Mouse (Mus musculus) ES-Bruce4 (cell line): ENCODE measurements around the gene Disc1. TPM values are rescaled to one million over a fixed set of nuclear protein-coding genes. Genes with fewer than 3 reads are reported as not detected.

Experiments
- H3K27ac ChIP-seq: 2 replicates; pipeline ENCODE4 v1.5.1; 2012; ENCODE audit warnings: low read length, inconsistent platforms; ENCODE audit not compliant: insufficient read depth
- H3K27me3 ChIP-seq: 2 replicates; pipeline ENCODE4 v1.6.1; 2012; ENCODE audit warnings: mild to moderate bottlenecking, low read length, inconsistent platforms; ENCODE audit not compliant: control insufficient read depth, poor library complexity, insufficient read depth, severe bottlenecking
- H3K36me3 ChIP-seq: 2 replicates; pipeline ENCODE4 v1.6.1; 2012; ENCODE audit warnings: inconsistent platforms, mild to moderate bottlenecking, low read length, moderate library complexity; ENCODE audit not compliant: control insufficient read depth, poor library complexity, insufficient read depth, severe bottlenecking
- H3K4me1 ChIP-seq: one replicate; pipeline ENCODE4 v1.8.1; 2011; ENCODE audit warnings: low read length; ENCODE audit not compliant: control insufficient read depth, insufficient read depth
- H3K4me3 ChIP-seq: 2 replicates; pipeline ENCODE4 v1.5.1; 2011; ENCODE audit warnings: low read depth, mild to moderate bottlenecking, low read length
- H3K9ac ChIP-seq: 2 replicates; pipeline ENCODE4 v1.6.1; 2012; ENCODE audit warnings: low read depth, mild to moderate bottlenecking, inconsistent platforms; ENCODE audit not compliant: poor library complexity, severe bottlenecking
- H3K9me3 ChIP-seq: replicated peaks from 2 replicates; pipeline ENCODE4 v1.6.1; 2012; ENCODE audit warnings: mild to moderate bottlenecking, low read length, inconsistent platforms; ENCODE audit not compliant: control insufficient read depth, poor library complexity, insufficient read depth, severe bottlenecking
- CTCF ChIP-seq: IDR thresholded peaks from one replicate; pipeline ENCODE4 v1.8.1; 2011; ENCODE audit warnings: low read depth, low read length
- EP300 ChIP-seq: IDR thresholded peaks from 2 replicates; pipeline ENCODE4 v1.6.1; 2011; ENCODE audit warnings: low read depth, low read length; ENCODE audit not compliant: insufficient read depth
- POLR2A ChIP-seq: IDR thresholded peaks from one replicate; pipeline ENCODE4 v1.8.1; 2011; ENCODE audit warnings: low read length; ENCODE audit not compliant: insufficient read depth
- polyA plus RNA-seq: library from polyadenylated mRNA; stranded (reverse); fragments of >200 nt; gene quantifications from 2 replicates; pipeline ENCODE4 v1.2.4, GENCODE M21; 2011; ENCODE audit warnings: low read depth; ENCODE audit not compliant: missing spikeins, insufficient read depth, insufficient read length

Disc1 gene
- polyA plus RNA-seq, 1 experiment, result not detected

DNA sequence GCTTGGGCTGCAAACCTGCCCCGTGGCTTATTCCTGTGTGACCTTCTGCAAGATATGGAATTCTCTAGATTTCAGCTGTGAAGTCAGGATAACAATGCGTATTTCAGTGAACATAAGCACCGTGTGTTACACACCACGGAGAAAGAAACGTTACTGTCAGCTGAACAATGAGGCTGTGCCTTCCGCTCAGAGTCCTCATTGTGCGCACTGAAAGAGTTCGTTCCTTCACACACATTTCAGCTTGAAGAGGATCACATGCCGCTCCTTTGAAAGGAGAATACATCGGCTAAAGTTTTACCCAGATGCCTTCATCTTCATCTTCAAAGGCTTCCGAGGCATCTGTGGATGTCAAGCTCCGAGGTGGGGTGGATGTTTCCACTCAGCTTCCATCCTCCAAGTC is 105.4 kb downstream of the Disc1 start:
- TF ChIP-seq CTCF (no peak), EP300 (no peak), POLR2A (no peak)
- no peak overlapping the region for H3K4me3 ChIP-seq
- no peak overlapping the region for H3K9ac ChIP-seq
- no peaks in the 10 kb centered on the region for H3K4me1 ChIP-seq
- H3K36me3 ChIP-seq, result no peaks in the 10 kb centered on the region
- H3K27me3 ChIP-seq, result no peaks in the 10 kb centered on the region
- H3K27ac ChIP-seq, result no peak overlapping the region
- H3K9me3 ChIP-seq, result no peaks in the 10 kb centered on the region

DNA sequence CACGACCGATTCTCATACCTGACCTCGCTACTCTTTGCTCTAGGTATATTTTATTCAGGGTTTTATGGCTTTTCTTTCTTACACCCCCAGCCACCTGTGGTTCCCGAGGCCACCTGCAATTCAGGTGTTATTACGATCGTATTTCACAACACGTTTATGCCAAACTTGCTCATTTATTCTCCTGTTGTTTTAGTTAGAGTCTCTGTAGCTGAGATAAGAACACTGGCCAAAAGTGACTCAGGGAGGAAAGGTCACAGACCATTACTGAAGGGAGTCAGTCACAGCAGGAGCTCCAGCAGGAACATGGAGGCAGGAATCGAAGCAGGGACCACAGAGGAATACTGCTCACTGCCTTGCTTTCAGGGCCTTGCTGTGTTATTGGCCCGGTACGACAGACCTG is 109.5 kb downstream of the Disc1 start:
- Histone ChIP-seq H3K4me3 (no peak overlapping the region), H3K4me1 (no peaks in the 10 kb centered on the region), H3K27me3 (no peaks in the 10 kb centered on the region), H3K36me3 (no peaks in the 10 kb centered on the region), H3K27ac (no peak overlapping the region), H3K9ac (no peak overlapping the region), H3K9me3 (no peaks in the 10 kb centered on the region)
- TF ChIP-seq EP300 (no peak), POLR2A (no peak), CTCF (no peak)

DNA sequence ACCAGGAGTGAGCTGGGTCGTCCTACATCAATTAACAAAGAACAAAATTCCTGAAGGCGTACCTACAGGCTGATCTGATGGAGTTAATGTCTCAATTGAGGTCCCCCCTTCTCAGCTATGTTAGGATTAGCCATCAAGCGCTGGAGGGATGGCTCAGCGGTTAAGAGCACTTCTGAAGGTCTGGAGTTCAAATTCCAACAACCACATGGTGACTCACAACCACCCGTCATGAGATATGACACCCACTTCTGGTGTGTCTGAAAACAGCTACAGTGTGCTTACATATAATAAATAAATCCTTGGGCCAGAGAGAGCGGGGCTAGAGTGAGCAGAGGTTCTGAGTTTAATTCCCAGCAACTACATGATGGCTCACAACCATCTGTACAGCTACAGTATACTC is 109.9 kb downstream of the Disc1 start:
- Histone ChIP-seq H3K9me3 (no peaks in the 10 kb centered on the region), H3K4me3 (no peak overlapping the region), H3K4me1 (no peaks in the 10 kb centered on the region), H3K36me3 (no peaks in the 10 kb centered on the region), H3K27me3 (no peaks in the 10 kb centered on the region), H3K27ac (no peak overlapping the region), H3K9ac (no peak overlapping the region)
- TF ChIP-seq CTCF (no peak), POLR2A (no peak), EP300 (no peak)

DNA sequence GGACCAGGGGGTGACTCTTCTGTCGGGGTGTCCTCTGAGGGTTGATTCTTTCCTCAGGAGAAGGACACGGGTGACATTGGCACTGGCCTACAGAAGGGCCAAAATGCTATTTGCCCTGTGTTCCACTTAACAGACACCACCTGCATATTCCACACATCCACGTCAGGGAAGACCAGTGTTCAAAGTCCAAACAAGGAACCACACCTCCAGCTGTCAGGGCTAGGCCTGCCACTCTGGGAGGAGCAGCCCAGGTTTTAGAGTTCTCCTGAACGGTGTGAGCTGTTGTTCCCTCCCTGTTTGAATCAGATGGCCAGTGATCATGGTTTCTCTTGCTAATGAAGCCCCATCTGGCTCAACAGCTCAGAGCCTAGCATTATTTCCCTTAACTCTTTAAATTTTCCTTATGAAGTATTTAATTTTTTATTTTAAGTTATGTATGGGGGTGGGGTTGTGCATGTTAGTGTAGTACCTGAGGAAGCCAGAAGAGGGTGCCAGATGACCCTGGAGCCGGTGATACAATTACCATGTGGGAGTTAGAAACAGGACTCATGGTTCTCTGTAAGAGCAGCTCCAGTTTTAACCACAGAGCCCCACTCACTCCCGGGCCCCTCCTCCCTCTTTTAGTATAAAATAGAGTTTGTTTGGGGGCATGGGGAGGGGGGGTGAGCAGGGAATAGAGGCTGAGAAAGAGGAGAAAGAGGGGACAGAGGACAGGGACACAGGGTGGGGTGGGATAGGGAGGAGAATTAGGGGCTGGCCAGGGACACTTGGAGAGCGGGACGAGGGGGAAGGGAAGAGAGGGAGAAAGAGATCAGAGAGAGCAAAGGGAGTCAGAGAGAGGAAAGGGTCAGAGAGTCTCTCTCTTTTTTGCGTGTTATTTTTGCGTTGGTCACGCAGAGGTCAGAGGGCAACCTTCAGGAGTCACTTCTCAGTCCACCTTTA is 111.8 kb downstream of the Disc1 start:
- Histone ChIP-seq H3K4me3 (no peak overlapping the region), H3K4me1 (no peaks in the 10 kb centered on the region), H3K27me3 (no peaks in the 10 kb centered on the region), H3K9me3 (no peaks in the 10 kb centered on the region), H3K9ac (no peak overlapping the region), H3K27ac (no peak overlapping the region), H3K36me3 (no peaks in the 10 kb centered on the region)
- TF ChIP-seq CTCF, result peak; percentile 40
- TF ChIP-seq EP300, result no peak

DNA sequence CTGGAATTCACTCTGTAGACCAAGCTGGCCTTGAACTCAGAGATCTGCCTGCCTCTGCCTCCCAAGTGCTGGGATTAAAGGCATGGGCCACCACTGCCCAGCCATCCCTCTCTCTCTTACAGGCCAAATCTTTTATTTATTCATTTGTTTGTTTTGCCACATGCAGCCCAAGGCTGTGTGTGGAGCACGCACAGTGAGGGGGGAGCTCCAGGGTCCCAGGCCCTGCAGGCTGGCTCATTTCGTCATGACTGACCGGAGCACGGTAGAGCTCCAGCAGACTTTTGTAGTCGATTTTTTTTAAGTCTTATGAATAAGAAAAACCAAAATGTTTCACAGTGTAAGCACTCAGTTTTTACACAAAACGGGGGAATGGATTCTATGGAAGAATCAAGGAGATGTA is 112.5 kb downstream of the Disc1 start:
- TF ChIP-seq EP300, result no peak
- TF ChIP-seq POLR2A, result no peak
- TF ChIP-seq CTCF, result no peak

DNA sequence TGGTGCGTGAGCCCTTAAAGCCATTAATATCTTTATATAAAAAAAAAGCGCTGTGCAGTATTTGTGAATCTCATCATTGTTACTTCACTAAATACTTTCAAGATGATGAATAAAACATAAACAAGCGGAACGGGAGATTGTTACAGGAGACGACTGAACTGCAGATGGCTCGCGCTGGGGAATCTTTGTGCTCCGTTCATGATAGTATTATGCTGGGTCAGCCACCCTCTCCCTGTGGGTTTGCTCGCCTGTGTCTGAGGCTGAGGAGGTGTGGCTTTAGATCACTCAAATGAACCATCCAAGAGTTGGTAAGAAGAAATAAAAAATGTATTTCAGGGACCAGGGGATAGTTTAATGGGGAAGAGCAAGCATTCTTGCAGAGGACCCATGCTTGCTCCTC is 113.0 kb downstream of the Disc1 start:
- H3K4me3 ChIP-seq, result no peak overlapping the region
- no peaks in the 10 kb centered on the region for H3K4me1 ChIP-seq
- H3K9ac ChIP-seq, result no peak overlapping the region
- TF ChIP-seq POLR2A, result no peak
- no peak for TF ChIP-seq CTCF
- TF ChIP-seq EP300, result no peak
- H3K27ac ChIP-seq, result no peak overlapping the region
- no peaks in the 10 kb centered on the region for H3K27me3 ChIP-seq
- no peaks in the 10 kb centered on the region for H3K9me3 ChIP-seq
- H3K36me3 ChIP-seq, result no peaks in the 10 kb centered on the region

More for the DNA sequence above, 112.5 kb downstream of the Disc1 start:
- no peaks in the 10 kb centered on the region for H3K9me3 ChIP-seq
- H3K36me3 ChIP-seq, result no peaks in the 10 kb centered on the region
- no peak overlapping the region for H3K9ac ChIP-seq
- H3K4me1 ChIP-seq, result no peaks in the 10 kb centered on the region
- no peaks in the 10 kb centered on the region for H3K27me3 ChIP-seq
- H3K27ac ChIP-seq, result no peak overlapping the region
- no peak overlapping the region for H3K4me3 ChIP-seq
